Mouse (Mus musculus) heart, embryonic 14.5 days (tissue): ENCODE data around the gene Pigv. TPM values are rescaled to one million over a fixed set of nuclear protein-coding genes. Genes with fewer than 3 reads are reported as not detected.

Source experiments
- ATAC-seq: fragments of 200-750 bp; cut with Nextera tagmentation; 2 replicates; pipeline ENCODE4 v1.8.0; 2017; ENCODE audit warnings: low read depth, moderate TSS enrichment; ENCODE audit not compliant: insufficient number of reproducible peaks, insufficient read depth, low FRiP score
- H3K27ac ChIP-seq, 2 experiments: fragments of 200-500 bp in 1 of 2; fragments of 300-500 bp in 1 of 2; sonication (generic) in 1 of 2; replicated peaks in 1 of 2; 2 replicates each; pipeline ENCODE4 v1.5.1; 2012 to 2014; ENCODE audit warnings: low read depth in 2 of 2, low read length in 2 of 2, control low read depth in 1 of 2, mild to moderate bottlenecking in 1 of 2, mixed read lengths in 1 of 2; ENCODE audit not compliant: control insufficient read depth in 1 of 2, insufficient read depth in 1 of 2
- H3K27me3 ChIP-seq: fragments of 300-500 bp; sonication (generic); 2 replicates; pipeline ENCODE4 v1.6.1; 2014; ENCODE audit warnings: mild to moderate bottlenecking, low read length, control low read depth; ENCODE audit not compliant: control insufficient read depth, insufficient read depth
- H3K36me3 ChIP-seq: fragments of 300-500 bp; sonication (generic); 2 replicates; pipeline ENCODE4 v1.6.1; 2014; ENCODE audit warnings: mild to moderate bottlenecking, control low read depth, low read length, mixed read lengths; ENCODE audit not compliant: control insufficient read depth, insufficient read depth
- H3K4me1 ChIP-seq, 2 experiments: fragments of 200-500 bp in 1 of 2; fragments of 300-500 bp in 1 of 2; sonication (generic) in 1 of 2; 2 replicates each; pipeline ENCODE4 v1.6.1; 2012 to 2014; ENCODE audit warnings: low read length in 2 of 2, control low read depth in 1 of 2, mixed read lengths in 1 of 2; ENCODE audit not compliant: control insufficient read depth in 2 of 2, insufficient read depth in 2 of 2
- H3K4me2 ChIP-seq: fragments of 300-500 bp; sonication (generic); 2 replicates; pipeline ENCODE4 v1.6.1; 2014; ENCODE audit warnings: mild to moderate bottlenecking, low read length
- H3K4me3 ChIP-seq, 2 experiments: fragments of 200-500 bp in 1 of 2; fragments of 300-500 bp in 1 of 2; sonication (generic) in 1 of 2; 2 replicates each; pipeline ENCODE4 v1.5.1; 2012 to 2014; ENCODE audit warnings: low read length in 2 of 2, mild to moderate bottlenecking in 2 of 2, control low read depth in 1 of 2, low read depth in 1 of 2, moderate library complexity in 1 of 2; ENCODE audit not compliant: control insufficient read depth in 1 of 2, insufficient read depth in 1 of 2
- H3K9ac ChIP-seq: fragments of 300-500 bp; sonication (generic); 2 replicates; pipeline ENCODE4 v1.6.1; 2014; ENCODE audit warnings: mild to moderate bottlenecking, low read length
- H3K9me3 ChIP-seq: fragments of 300-500 bp; sonication (generic); 2 replicates; pipeline ENCODE4 v1.6.1; 2016; ENCODE audit warnings: low read length, control low read depth; ENCODE audit not compliant: control insufficient read depth
- WGBS: fragments of 180-500 bp; shearing (Covaris S2); extraction: QIAGEN DNeasy Blood & Tissue Kit; methylation state at CpG from one replicate; pipeline ENCODE4 v1.1.7; 2014; 5-methylcytosine and 5-hydroxymethylcytosine counted together
- polyA plus RNA-seq: library from polyadenylated mRNA; unstranded; fragments of >200 nt; fragmentation: Nextera tagmentation; extraction: Ambion mirVana; gene quantifications from 2 replicates; pipeline ENCODE4 v1.2.1, GENCODE M21; 2014

Pigv gene
- 11.6 and 12.1 TPM in 2 replicates for polyA plus RNA-seq

DNA sequence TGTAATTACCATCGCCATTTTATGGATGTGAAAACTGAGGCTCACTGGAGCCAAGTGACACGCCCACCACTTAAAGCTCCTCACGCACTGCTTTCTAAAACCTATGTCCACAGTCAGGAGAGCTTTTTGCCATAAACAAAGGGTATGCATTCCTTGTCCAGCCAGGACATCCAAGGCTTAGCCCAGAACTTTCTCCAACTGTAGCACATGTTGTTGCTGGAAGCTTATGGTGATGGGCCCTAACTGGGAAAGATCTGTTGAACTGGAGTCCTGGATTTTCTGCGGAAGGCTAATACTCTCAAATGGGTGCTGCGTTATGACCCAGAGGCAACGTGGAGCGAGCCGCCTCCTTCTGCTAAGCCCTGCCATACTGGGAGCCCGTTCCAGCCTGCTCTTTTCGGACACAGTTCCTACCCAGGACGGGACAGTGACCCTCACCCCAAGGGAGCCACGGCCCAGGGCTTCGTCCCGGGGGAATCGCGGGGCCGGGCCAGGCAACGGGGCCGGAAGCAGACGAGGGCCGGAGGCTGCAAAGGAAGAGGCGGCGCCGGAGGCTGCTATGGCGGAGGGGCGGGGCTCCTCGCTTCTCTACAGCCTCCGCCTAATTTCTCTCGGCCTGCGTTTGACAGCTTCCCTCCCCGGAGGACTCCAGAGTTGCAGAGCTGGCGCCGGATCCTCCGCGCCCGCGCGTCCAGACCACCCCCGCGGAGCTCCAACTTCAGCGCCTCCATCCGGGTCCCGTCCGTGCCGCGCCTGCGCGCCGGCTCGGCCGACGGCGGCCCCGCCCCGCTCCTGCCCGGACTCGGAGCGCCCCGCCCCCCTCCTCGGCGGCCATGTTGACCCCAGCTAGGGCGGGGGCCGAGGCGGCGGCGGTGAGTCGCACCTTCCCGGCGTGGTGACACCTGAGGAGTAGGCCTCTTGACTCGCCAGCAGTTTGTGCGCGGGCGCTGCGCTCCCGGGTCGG, at the start of gene Pigv:
Gene Pigv (minus strand): TSS at position 767 of the 964 bp plus-strand sequence.
- ATAC-seq: peak; percentile 87
- Histone ChIP-seq H3K4me2 (peak within 1 kb of the TSS; percentile 91), H3K9me3 (no peaks in the 10 kb centered on the region), H3K4me1 (peaks cover 25 to 54% of the 10 kb centered on the region in 2 experiments), H3K27me3 (no peaks in the 10 kb centered on the region), H3K36me3 (peaks cover 17% of the 10 kb centered on the region; the same call in 1 of the 2 replicates), H3K4me3 (peak within 1 kb of the TSS; percentile 70 to 89), H3K27ac (peak within 1 kb of the TSS; percentile 97 to 99), H3K9ac (peak within 1 kb of the TSS; percentile 94)
- WGBS: under 1% methylated on average over 69 of the region's 76 CpGs

DNA sequence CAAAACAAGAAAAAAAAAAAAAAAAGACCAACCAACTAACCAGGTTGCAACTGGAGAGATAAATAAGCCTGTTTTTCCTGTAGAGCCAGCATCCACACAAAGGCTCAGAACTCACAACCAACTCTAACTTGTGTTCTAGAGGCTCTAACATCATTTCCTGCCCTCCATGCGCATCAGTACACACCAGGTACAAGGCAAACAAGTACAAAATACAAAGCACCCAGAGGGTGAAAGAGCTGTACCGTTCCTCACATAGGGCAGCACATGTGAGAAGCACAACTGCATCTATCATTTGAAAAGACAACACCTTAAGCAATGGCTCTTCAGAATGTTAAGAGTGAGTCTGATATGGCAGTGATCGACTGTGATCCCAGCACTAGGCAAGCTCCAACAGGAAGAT, 47.3 kb upstream of the Pigv start:
- Histone ChIP-seq H3K4me2 (no peak overlapping the region), H3K27me3 (no peaks in the 10 kb centered on the region), H3K27ac (no peak overlapping the region), H3K9ac (no peak overlapping the region), H3K9me3 (no peaks in the 10 kb centered on the region), H3K4me3 (no peak overlapping the region), H3K36me3 (peaks cover 81% of the 10 kb centered on the region), H3K4me1 (peaks cover 2 to 10% of the 10 kb centered on the region in 2 experiments)
- 86% methylated on average over 3 of the region's 3 CpGs for WGBS
- ATAC-seq: no peak

DNA sequence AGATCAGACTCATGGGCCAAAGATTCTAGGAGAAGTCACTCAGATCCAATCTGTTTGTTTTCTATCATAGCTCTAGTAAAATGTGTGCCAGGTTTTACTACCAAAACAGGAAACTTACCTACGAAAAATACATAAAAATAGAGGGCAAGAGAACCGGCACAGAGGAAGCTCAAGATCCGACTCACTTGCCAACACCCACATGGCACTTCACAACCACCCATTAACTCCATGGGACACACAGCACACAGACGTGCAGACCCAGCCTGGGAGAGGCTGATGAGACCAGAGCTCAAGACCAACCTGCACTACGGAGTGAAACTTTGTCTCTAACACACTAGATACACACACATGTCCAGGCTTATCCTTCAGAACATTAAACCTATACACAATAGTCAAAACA, 40.3 kb upstream of the Pigv start:
- no peak for ATAC-seq
- H3K4me2 ChIP-seq: no peak overlapping the region
- peaks cover 13 to 35% of the 10 kb centered on the region in 2 experiments for H3K4me1 ChIP-seq
- WGBS: 74% methylated on average over 5 of the region's 5 CpGs
- H3K9me3 ChIP-seq: no peaks in the 10 kb centered on the region
- no peak overlapping the region for H3K4me3 ChIP-seq
- no peak overlapping the region for H3K9ac ChIP-seq
- H3K36me3 ChIP-seq: peaks cover 81% of the 10 kb centered on the region
- no peaks in the 10 kb centered on the region for H3K27me3 ChIP-seq
- H3K27ac ChIP-seq: no peak overlapping the region

DNA sequence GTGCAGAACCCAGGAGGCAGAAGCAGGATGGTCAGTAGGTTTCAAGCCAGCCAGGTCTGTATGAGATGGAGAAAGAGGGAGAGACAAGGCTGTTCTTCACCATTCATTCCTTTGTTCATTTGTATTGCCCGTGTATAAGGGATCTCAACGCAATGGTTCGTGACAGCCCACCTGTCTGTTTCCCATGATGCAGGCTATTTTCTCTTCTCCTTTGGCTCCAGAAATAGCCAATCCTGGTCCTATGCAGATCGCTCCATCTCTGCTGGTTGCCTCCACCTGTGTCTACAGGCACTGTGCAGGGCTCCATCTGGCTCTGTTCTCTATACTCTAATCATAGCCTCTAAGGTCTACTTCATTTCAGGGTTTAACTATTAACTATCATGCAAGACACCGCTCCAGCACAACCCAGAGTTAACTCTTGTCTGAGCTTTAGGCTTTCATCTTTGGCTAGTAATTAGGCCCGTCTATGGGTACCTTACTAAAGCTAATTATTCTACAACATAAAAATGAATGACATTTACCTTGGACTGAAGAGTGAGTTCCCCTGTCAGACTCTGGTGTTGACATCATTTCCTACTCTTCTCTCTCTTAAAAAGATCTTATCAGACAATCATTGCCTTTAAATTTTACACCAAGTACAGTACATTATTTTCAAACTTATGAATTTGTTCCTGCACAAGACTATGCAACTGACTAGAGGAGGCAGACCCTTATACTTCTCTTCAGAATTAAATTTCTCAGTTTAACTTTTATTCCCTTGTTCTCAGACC, 39.0 kb upstream of the Pigv start:
- Histone ChIP-seq H3K27ac (no peak overlapping the region), H3K9me3 (no peaks in the 10 kb centered on the region), H3K4me3 (no peak overlapping the region), H3K36me3 (peaks cover 68% of the 10 kb centered on the region), H3K4me2 (no peak overlapping the region), H3K9ac (no peak overlapping the region), H3K4me1 (peaks cover 23 to 48% of the 10 kb centered on the region in 2 experiments), H3K27me3 (no peaks in the 10 kb centered on the region)
- ATAC-seq: no peak
- WGBS: 73% methylated on average over 6 of the region's 6 CpGs

DNA sequence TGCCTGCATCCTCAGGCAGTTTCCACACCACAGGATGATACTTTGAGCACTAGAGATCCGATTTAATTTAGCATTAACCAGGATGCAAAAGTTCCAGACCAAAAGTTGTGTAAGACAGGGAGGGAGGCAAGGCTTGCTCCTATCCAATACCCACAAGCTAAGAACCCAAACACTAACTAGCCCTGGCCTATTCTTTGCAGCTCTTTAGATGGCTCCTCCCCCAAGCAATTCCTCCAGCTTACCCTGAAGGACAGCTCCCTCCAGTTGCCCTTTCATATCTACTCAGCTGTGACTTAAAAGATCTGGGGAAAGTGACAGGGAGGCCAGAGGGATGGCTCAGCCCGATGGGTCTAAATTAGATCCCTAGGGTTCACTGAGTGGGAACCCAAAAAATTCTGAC, 36.9 kb upstream of the Pigv start:
- H3K9me3 ChIP-seq: no peaks in the 10 kb centered on the region
- peaks cover 64% of the 10 kb centered on the region for H3K36me3 ChIP-seq
- ATAC-seq: no peak
- peaks cover 36 to 69% of the 10 kb centered on the region in 2 experiments for H3K4me1 ChIP-seq
- H3K4me2 ChIP-seq: no peak overlapping the region
- no peaks in the 10 kb centered on the region for H3K27me3 ChIP-seq
- H3K9ac ChIP-seq: 0 out of 2 replicates have a peak overlapping the region, but pooled peaks have one; percentile 34
- 0 out of 4 replicates have a peak overlapping the region, but pooled peaks of 1 of the 2 experiments have one; percentile 26 for H3K27ac ChIP-seq
- H3K4me3 ChIP-seq: no peak overlapping the region
- WGBS: 47% methylated on average over 2 of the region's 2 CpGs

DNA sequence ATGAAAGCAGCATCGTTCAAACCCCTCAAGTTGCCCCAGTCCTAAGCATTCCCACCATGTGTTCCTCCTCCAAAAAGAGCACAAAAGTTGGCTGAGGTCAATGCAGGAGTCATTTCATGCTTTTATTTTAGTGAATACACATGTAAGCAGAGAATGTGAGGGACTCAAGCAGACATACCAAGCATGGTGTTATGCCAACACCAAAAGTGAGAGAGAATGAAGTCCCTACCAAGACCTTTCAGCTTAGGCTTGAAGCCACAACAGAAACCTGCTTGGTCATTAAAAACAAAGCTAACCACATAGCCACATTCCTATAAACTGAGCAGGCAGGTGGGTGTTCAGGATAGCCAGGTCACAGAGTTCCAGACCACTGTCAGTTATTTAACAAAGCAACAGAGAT, 35.0 kb upstream of the Pigv start:
- peak overlapping the region; percentile 49 for H3K4me2 ChIP-seq
- 38% methylated on average over 1 of the region's 1 CpGs for WGBS
- no peak for ATAC-seq
- no peaks in the 10 kb centered on the region for H3K27me3 ChIP-seq
- peaks cover 60% of the 10 kb centered on the region for H3K36me3 ChIP-seq
- H3K9ac ChIP-seq: peak overlapping the region; percentile 40; the same call in 1 of the 2 replicates
- peaks cover 36 to 82% of the 10 kb centered on the region in 2 experiments for H3K4me1 ChIP-seq
- H3K27ac ChIP-seq: peak overlapping the region; percentile 43 to 76
- no peak overlapping the region for H3K4me3 ChIP-seq
- H3K9me3 ChIP-seq: no peaks in the 10 kb centered on the region

DNA sequence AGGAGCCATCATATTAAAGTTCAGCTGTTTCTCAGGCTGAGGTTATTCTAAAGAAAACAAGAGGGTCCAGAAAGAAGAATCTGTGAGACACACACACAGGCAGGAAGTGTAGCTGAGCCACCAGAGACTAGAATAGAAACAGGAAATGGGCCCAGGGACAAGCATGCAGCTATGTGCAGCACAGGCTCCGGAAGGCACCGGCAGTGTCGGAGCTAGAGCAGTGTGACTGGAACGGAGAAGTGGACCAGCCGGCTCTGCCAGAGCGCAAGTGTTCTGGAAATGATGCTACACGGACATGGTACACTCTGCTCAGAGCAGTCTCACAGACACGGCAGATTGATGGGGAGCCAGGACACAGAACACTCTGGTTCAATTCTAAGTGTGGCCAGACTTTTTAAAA, 34.5 kb upstream of the Pigv start:
- WGBS: 5% methylated on average over 8 of the region's 8 CpGs
- Histone ChIP-seq H3K36me3 (peaks cover 60% of the 10 kb centered on the region), H3K4me3 (no peak overlapping the region), H3K27ac (peak overlapping the region; percentile 58 to 76), H3K4me1 (peaks cover 39 to 84% of the 10 kb centered on the region in 2 experiments), H3K9me3 (no peaks in the 10 kb centered on the region), H3K4me2 (peak overlapping the region; percentile 49), H3K27me3 (no peaks in the 10 kb centered on the region), H3K9ac (peak overlapping the region; percentile 32)
- ATAC-seq: peak; percentile 82
